Mouse (Mus musculus) liver, embryonic 14.5 days (tissue): ENCODE results near the gene Insm1.

Experiments
- CTCF ChIP-seq: IDR thresholded peaks from 2 replicates; pipeline ENCODE4 v1.5.1; 2016; ENCODE audit warnings: antibody characterized with exemption, low read depth, control low read depth
- EP300 ChIP-seq: IDR thresholded peaks from 2 replicates; pipeline ENCODE4 v1.6.1; 2016; ENCODE audit warnings: antibody characterized with exemption, low read depth

DNA sequence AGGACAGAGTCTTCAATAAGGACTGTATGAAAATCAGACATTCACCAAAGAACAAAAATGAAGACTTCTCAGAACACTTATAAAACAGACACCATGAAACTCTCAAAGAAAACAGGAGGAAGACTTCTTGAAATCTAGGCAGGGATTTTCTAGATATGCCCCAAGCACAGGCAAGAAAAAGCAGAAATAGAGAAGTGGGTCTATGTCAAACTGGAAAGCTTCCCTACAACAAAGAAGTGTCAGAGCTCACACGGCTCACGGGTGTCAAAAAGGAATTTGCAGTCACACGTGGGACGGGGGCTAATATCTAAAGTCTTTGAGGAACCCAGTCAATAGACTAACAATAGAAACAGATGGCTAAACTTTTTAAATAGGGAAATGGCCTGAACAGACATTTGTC, 10.8 kb upstream of the Insm1 start:
- TF ChIP-seq CTCF, result no peak
- no peak for TF ChIP-seq EP300
